Mouse (Mus musculus) forebrain, embryonic 11.5 days (tissue): Measurements from ENCODE around the gene Gtpbp6. TPM values are rescaled to one million over a fixed set of nuclear protein-coding genes. Genes with fewer than 3 reads are reported as not detected.

Experiments used
- ATAC-seq: fragments of 200-750 bp; cut with Nextera tagmentation; replicated peaks from 2 replicates; pipeline ENCODE4 v1.8.0; 2017; ENCODE audit warnings: moderate TSS enrichment; ENCODE audit not compliant: low FRiP score
- DNase-seq: peaks from one replicate; pipeline ENCODE4 v3.0.0-alpha.2; 2017; ENCODE audit warnings: low spot score
- H3K27ac ChIP-seq: fragments of 300-500 bp; sonication (generic); 2 replicates; pipeline ENCODE4 v1.5.1; 2014; ENCODE audit warnings: low read depth, low read length
- H3K27me3 ChIP-seq: fragments of 300-500 bp; sonication (generic); 2 replicates; pipeline ENCODE4 v1.6.1; 2014; ENCODE audit warnings: mild to moderate bottlenecking, low read length, mixed read lengths; ENCODE audit not compliant: control insufficient read depth, insufficient read depth
- H3K36me3 ChIP-seq: fragments of 300-500 bp; sonication (generic); 2 replicates; pipeline ENCODE4 v1.6.1; 2014; ENCODE audit warnings: mild to moderate bottlenecking, low read length, moderate library complexity, mixed read lengths; ENCODE audit not compliant: control insufficient read depth, insufficient read depth
- H3K4me1 ChIP-seq: fragments of 300-500 bp; sonication (generic); replicated peaks from 2 replicates; pipeline ENCODE4 v1.6.1; 2014; ENCODE audit warnings: low read length, mixed read lengths; ENCODE audit not compliant: control insufficient read depth, insufficient read depth
- H3K4me2 ChIP-seq: fragments of 300-500 bp; sonication (generic); 2 replicates; pipeline ENCODE4 v1.6.1; 2014; ENCODE audit warnings: low read depth, mild to moderate bottlenecking, low read length, moderate library complexity, mixed read lengths; ENCODE audit not compliant: severe bottlenecking
- H3K4me3 ChIP-seq: fragments of 300-500 bp; sonication (generic); 2 replicates; pipeline ENCODE4 v1.5.1; 2014; ENCODE audit warnings: low read depth, low read length
- H3K9ac ChIP-seq: fragments of 300-500 bp; sonication (generic); 2 replicates; pipeline ENCODE4 v1.6.1; 2014; ENCODE audit warnings: low read length
- H3K9me3 ChIP-seq: fragments of 300-500 bp; sonication (generic); 2 replicates; pipeline ENCODE4 v1.6.1; 2016; ENCODE audit warnings: low read length, mixed read lengths; ENCODE audit not compliant: control insufficient read depth
- WGBS: fragments of 180-500 bp; shearing (Covaris S2); extraction: QIAGEN DNeasy Blood & Tissue Kit; methylation state at CpG from one replicate; pipeline ENCODE4 v1.1.7; 2014; 5-methylcytosine and 5-hydroxymethylcytosine counted together
- polyA plus RNA-seq: library from polyadenylated mRNA; unstranded; fragments of >200 nt; fragmentation: Nextera tagmentation; extraction: Ambion mirVana; gene quantifications from 2 replicates; pipeline ENCODE4 v1.2.1, GENCODE M21; 2014

Gtpbp6 gene
- polyA plus RNA-seq, 1 experiment from 2014 or later: 24.4 TPM

DNA sequence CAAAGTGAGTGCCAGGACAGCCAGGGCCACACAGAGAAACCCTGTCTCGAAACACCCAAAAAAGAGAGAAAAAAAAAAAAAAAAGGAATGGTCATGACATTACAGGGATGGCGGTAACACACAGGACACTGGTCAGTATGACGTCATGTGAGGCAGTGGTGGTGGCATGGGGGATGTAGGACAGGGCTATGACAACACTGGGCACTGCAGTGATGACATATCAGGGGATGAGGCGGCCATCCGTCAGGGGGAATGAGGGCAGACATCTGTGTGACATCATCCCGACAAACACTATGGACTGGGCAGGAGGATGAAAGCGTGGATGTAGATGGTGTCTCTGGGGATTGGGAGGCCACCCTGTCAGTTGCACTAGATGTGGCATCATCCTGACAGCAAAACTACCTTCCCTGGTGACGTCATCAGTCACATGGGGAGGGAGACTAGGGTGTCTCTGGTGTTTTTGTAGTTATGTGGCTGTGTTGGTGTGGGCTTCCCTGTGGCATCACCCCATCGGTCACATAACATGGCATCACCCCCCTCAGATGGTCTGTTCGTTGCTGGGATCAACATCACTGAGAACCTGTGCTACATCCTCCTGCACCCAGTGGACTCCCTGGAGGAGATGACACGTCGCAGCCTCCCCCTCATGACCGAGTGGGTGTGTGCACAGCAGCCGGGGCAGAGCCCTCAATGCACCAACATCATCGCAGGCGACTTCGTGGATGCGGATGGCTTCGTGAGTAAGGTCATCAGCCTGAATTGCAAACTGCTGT, 5.0 kb downstream of the Gtpbp6 start:
- H3K9me3 ChIP-seq: no peaks in the 10 kb centered on the region
- WGBS: 92% methylated on average over 19 of the region's 19 CpGs
- H3K36me3 ChIP-seq: peaks cover 18% of the 10 kb centered on the region
- no peak for ATAC-seq
- H3K27ac ChIP-seq: no peak overlapping the region
- H3K4me3 ChIP-seq: no peak overlapping the region
- no peak overlapping the region for H3K9ac ChIP-seq
- peak; percentile 53 for DNase-seq
- H3K4me1 ChIP-seq: peaks cover 19% of the 10 kb centered on the region
- H3K4me2 ChIP-seq: no peak overlapping the region
- H3K27me3 ChIP-seq: 0 out of 2 replicates have a peak, but pooled peaks cover 2% of the 10 kb centered on the region

DNA sequence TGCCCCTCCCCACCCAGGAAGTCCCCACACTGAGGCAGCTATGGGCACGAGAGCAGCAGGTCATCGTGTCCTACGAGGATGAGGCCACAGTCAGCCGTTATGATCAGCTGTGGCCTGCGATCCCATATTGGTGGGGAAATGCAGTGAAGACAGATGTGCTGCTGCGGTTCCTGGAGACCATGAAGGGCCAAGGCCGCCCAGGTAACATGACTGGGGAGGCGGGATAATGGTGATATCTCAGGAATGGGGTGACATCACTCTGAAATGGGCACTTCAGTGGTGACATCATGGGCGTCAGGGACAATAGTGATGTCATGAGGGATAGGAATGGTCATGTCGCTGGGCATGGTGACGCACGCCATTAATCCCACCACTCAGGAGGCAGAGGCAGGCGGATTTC, 5.6 kb downstream of the Gtpbp6 start:
- no peak overlapping the region for H3K9ac ChIP-seq
- no peak for DNase-seq
- no peak overlapping the region for H3K4me3 ChIP-seq
- no peak overlapping the region for H3K27ac ChIP-seq
- H3K4me1 ChIP-seq: peaks cover 19% of the 10 kb centered on the region
- peaks cover 18% of the 10 kb centered on the region for H3K36me3 ChIP-seq
- no peak for ATAC-seq
- 0 out of 2 replicates have a peak, but pooled peaks cover 2% of the 10 kb centered on the region for H3K27me3 ChIP-seq
- 95% methylated on average over 13 of the region's 13 CpGs for WGBS
- H3K9me3 ChIP-seq: no peaks in the 10 kb centered on the region
- H3K4me2 ChIP-seq: no peak overlapping the region

DNA sequence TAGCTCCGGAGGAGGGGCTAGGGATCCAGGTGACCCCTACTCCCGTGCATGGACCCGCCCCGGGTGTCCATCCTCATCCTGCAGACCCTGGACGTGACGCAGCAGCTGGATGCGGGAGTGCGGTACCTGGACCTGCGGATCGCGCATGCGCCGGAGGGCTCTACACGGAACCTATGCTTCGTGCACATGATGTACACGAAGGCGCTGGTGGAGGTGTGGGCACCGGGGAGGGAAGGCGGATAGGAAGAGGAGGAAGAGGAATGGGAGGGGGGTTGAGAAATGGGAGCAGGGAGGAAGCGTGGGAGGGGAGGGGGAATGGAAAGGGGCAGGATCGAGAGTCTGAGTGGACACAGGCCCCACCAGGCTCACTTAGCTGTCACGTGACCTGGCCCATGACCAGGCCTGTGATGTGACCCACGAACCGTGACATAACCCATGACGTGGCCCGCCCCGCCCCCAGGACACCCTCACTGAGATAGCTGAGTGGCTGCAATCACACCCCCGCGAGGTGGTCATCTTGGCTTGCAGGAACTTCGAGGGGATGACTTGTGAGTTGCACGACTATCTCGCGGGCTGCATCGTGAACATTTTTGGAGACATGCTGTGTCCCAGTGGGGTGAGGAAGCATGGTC, 6.2 kb downstream of the Gtpbp6 start:
- no peak overlapping the region for H3K9ac ChIP-seq
- H3K27me3 ChIP-seq: 0 out of 2 replicates have a peak, but pooled peaks cover 2% of the 10 kb centered on the region
- H3K4me3 ChIP-seq: peak overlapping the region; percentile 23
- H3K4me2 ChIP-seq: peak overlapping the region; percentile 55
- H3K36me3 ChIP-seq: peaks cover 18% of the 10 kb centered on the region
- peak; percentile 73 for DNase-seq
- H3K27ac ChIP-seq: no peak overlapping the region
- peaks cover 18% of the 10 kb centered on the region for H3K4me1 ChIP-seq
- no peaks in the 10 kb centered on the region for H3K9me3 ChIP-seq
- peak; percentile 13; the same call in 1 of the 2 replicates for ATAC-seq
- WGBS: 19% methylated on average over 34 of the region's 34 CpGs

DNA sequence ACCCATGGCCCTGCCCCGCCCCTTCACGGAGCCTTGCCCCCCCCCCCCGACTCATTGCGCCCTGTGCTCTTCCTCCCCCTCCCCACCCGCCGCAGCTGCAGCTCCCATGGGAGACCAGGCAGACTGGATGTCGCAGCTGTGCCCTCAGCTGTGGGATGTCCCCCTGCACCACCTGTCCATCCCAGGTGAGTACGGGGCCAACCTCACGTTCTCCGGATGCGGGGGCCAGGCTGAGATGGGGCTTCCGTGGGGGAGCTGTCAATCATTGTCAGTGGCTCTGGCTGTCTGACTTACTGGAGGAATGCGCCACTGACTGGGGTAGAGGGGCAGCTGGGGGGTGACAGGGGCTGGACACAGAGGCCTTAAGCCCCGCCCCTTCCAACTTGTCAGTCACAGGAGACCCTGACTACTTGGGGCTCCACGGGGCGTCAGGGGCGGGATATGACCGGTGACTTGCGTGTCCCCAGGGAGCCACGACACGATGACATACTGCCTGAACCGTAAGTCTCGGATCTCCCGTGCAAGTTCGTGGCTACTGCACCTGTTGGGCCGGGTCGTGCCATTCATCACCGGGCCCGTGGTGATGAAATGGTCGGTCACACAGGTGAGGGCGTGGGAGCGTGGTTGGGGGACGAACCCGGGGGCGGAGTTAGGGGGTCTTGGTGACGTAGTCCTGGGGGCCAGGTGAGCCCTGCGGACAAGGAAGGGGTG, 6.9 kb downstream of the Gtpbp6 start:
- 0 out of 2 replicates have a peak overlapping the region, but pooled peaks have one; percentile 4 for H3K9ac ChIP-seq
- H3K4me1 ChIP-seq: peaks cover 11% of the 10 kb centered on the region
- WGBS: 2% methylated on average over 36 of the region's 37 CpGs
- peak; percentile 66 for DNase-seq
- peak; percentile 36 for ATAC-seq
- H3K27me3 ChIP-seq: 0 out of 2 replicates have a peak, but pooled peaks cover 2% of the 10 kb centered on the region
- peak overlapping the region; percentile 55 for H3K4me2 ChIP-seq
- peaks cover 18% of the 10 kb centered on the region for H3K36me3 ChIP-seq
- H3K4me3 ChIP-seq: peak overlapping the region; percentile 23
- no peak overlapping the region for H3K27ac ChIP-seq
- H3K9me3 ChIP-seq: no peaks in the 10 kb centered on the region

DNA sequence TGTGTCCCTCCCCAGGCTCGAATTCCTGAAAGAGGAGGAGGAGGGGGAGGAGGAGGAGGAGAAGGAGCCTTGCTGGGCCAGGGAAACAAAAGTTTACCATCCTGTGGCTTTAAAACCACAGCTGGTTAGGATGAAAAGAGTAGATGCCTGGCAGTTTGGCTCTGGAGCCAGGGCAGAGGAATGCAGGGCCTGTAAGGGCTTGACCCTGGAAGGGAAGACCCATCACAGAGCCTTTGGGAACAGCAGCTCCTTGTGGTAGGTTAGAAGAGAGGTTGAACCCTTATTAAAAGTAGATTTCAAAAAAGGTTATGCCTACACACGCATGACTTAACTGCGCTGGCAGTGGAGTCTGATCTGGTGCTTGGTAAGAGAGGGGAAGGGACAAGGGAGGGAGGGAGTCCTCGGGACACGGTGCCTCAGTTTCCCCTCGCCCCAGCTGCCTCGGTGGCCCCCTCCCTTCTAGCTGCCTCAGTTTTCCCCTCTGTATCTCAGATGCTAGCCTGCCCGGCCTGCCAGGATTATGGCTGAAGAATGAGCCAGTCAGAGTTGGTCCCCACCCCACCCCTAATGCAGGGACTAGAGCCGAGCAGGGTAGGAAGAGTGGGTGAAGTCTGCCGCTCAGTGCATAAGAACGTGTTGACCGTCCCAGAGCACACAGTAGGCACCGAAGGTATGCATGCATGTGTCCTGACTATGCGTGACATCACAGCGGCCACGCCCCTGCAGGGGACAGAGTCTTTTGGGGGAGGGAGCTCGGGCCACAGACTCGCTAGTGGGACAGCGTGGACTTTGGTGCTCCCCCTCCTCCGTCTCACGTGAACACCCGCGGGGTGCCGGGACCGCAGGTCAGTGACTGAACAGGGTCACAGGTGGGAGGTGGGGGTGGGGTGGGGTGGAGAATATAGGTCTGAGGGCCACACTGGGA, 8.1 kb downstream of the Gtpbp6 start, which contains the start of gene Plcxd1:
Gene Plcxd1, plus strand, starts transcription at position 314 of the 925 bp plus-strand sequence.
- no peak within 1 kb of the TSS for H3K4me3 ChIP-seq
- 5% methylated on average over 25 of the region's 25 CpGs for WGBS
- no peaks in the 10 kb centered on the region for H3K9me3 ChIP-seq
- ATAC-seq (0 out of 2 replicates have a peak, but pooled peaks have one; percentile 23), DNase-seq (peak; percentile 60)
- 0 out of 2 replicates have a peak, but pooled peaks cover 2% of the 10 kb centered on the region for H3K27me3 ChIP-seq
- no peak within 1 kb of the TSS for H3K9ac ChIP-seq
- peaks cover 11% of the 10 kb centered on the region for H3K4me1 ChIP-seq
- H3K36me3 ChIP-seq: peaks cover 17% of the 10 kb centered on the region
- peak within 1 kb of the TSS; percentile 15 for H3K4me2 ChIP-seq
- H3K27ac ChIP-seq: no peak within 1 kb of the TSS

DNA sequence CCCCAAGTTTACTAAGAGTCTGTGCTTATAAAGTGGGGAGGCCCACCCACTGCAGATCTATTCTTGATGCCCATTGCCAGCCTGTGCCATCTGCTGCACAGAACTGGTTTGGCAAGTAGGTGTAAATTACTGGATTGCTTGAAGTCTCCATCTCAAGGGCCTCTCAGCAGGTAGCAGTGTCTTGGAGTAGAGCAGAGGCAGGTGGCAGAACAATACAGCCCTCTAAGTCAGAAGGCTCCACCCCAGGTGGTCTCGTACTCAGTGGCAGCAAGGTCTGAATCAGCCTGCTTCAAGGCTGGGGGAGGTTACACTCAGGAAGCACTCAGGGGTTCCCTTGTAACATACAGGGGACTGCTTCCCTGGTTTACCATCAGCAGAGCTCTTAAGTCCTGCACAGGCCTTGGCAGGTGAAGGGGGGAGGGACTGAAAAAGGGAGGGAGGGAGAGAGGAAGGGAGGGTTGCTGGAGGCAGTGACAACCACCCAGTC, 9.0 kb downstream of the Gtpbp6 start:
- Histone ChIP-seq H3K9ac (no peak overlapping the region), H3K4me3 (no peak overlapping the region), H3K4me1 (peaks cover 11% of the 10 kb centered on the region), H3K4me2 (no peak overlapping the region), H3K36me3 (peaks cover 10% of the 10 kb centered on the region), H3K27me3 (0 out of 2 replicates have a peak, but pooled peaks cover 2% of the 10 kb centered on the region), H3K9me3 (no peaks in the 10 kb centered on the region), H3K27ac (no peak overlapping the region)
- ATAC-seq (no peak), DNase-seq (peak; percentile 51)
- WGBS: 42% methylated on average over 1 of the region's 1 CpGs

DNA sequence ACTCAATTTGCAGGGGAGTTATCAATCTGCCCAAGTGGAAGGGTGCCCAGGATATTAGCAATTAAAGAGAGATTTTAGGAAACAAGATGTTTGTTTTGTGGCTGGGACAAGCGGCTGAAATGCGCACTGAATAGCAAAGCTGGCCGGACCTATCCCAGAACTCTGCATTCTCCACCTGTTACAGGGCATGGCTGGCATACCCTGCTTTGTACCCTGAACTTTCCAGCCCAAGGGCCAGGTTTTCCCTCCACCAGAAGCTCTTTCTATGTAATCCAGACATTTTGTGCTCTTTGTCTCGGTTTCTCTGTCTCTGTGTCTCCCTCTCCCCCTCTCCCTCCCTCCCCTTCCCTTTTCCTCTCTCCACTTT, 13.2 kb downstream of the Gtpbp6 start:
- Histone ChIP-seq H3K27ac (no peak overlapping the region), H3K36me3 (no peaks in the 10 kb centered on the region), H3K9me3 (no peaks in the 10 kb centered on the region), H3K27me3 (no peaks in the 10 kb centered on the region), H3K4me2 (peak overlapping the region; percentile 53), H3K4me1 (no peaks in the 10 kb centered on the region; the same call in 1 of the 2 replicates), H3K4me3 (peak overlapping the region; percentile 49), H3K9ac (peak overlapping the region; percentile 65)
- 4% methylated on average over 4 of the region's 4 CpGs for WGBS
- ATAC-seq (peak; percentile 4), DNase-seq (no peak)
